ENCODE assay signal across 25 mouse cellular contexts in genomic region chr10:128441324-128442119, GRCm38 (mm10). TPM values are rescaled to one million over a fixed set of nuclear protein-coding genes. Genes with fewer than 3 reads are reported as not detected.
DNase-seq lines count a peak whose midpoint lies in the region; TF ChIP-seq lines count a peak whose summit lies in the region.
"Had no signal": no experiment of that assay in that cellular context is flagged by ENCODE, and none has a peak within 500 bp of the region (broad histone marks: within the 10 kb centered on the region; RNA-seq: fewer than 3 reads in every experiment).

No protein-coding gene starts in this region.

- peaks cover 0 to 3% of the 10 kb centered on the region in 2 experiments; a peak in 2 of 4 replicates for H3K4me1 ChIP-seq in ES-E14 (ENCODE audit: control insufficient read depth in 2 of 2, insufficient read depth in 2 of 2, low read length in 2 of 2, poor library complexity in 1 of 2)
- H3K4me1 ChIP-seq: embryonic facial prominence, embryonic 15.5 days; forebrain, embryonic 12.5 days; limb, embryonic 12.5 days had no signal

- DNase-seq in cerebellum, postnatal 25 days, result peak; percentile 40 to 66
- no peak for DNase-seq in cerebellum, adult 11-12 months
- DNase-seq in A20 (ENCODE audit: low read depth, low spot score), result peak; percentile 48
- DNase-seq in ES-E14 (ENCODE audit: low read depth, low spot score), result no peak
- DNase-seq in ZHBTc4 (ENCODE audit: low read depth, low spot score), result peak; percentile 92
- no peak for DNase-seq in left cerebral cortex, adult 11 months (ENCODE audit: low spot score)
- no peak for DNase-seq in adrenal gland, postnatal 14 days
- DNase-seq: adrenal gland, adult 8-10 months; cerebellum, postnatal 10 days; gastrocnemius, postnatal 14 days; heart, postnatal 14 days; kidney, adult 18-20 months; kidney, postnatal 4 days; layer of hippocampus, postnatal 36 days; liver, postnatal 0 days; lung, postnatal 36 days; thymus, postnatal 4 days had no signal

- no peaks in the 10 kb centered on the region for H3K9me3 ChIP-seq in ES-E14 (ENCODE audit: control insufficient read depth, insufficient read depth, low read depth, low read length)
- H3K9me3 ChIP-seq: embryonic facial prominence, embryonic 10.5 days; embryonic facial prominence, embryonic 15.5 days; forebrain, embryonic 12.5 days; limb, embryonic 12.5 days had no signal

- H3K27ac ChIP-seq in ES-E14 (ENCODE audit: insufficient read depth, low read depth, low read length, poor library complexity, severe bottlenecking), result no peak overlapping the region
- H3K27ac ChIP-seq: embryonic facial prominence, embryonic 10.5 days; forebrain, embryonic 12.5 days; kidney, postnatal 0 days; limb, embryonic 12.5 days had no signal

- H3K4me3 ChIP-seq in ES-E14 (ENCODE audit: insufficient read depth in 1 of 2, low read depth in 1 of 2, low read length in 2 of 2, poor library complexity in 1 of 2, severe bottlenecking in 1 of 2), result no peak overlapping the region
- H3K4me3 ChIP-seq: embryonic facial prominence, embryonic 10.5 days; embryonic facial prominence, embryonic 15.5 days; forebrain, embryonic 12.5 days; limb, embryonic 12.5 days had no signal

- no peak overlapping the region for H3K9ac ChIP-seq in ES-E14 (ENCODE audit: insufficient read depth, low read depth, low read length, poor library complexity, severe bottlenecking)
- H3K9ac ChIP-seq: embryonic facial prominence, embryonic 15.5 days; forebrain, embryonic 12.5 days; limb, embryonic 12.5 days; liver, postnatal 0 days had no signal

- H3K36me3 ChIP-seq in ES-E14 (ENCODE audit: control insufficient read depth, insufficient read depth, low read length, poor library complexity, severe bottlenecking), result peaks cover 32% of the 10 kb centered on the region

- in situ Hi-C loops in ES-E14 (cut with MboI; ENCODE audit: low sequenced_read_pairs in 2 of 2, unreplicated experiment in 2 of 2), result no loop called here

TF ChIP-seq in ES-E14, 5 proteins besides CTCF, POLR2A, EP300 and RAD21:
- peak; percentile 52; the same call in 1 of the 2 replicates for TF ChIP-seq MAFK (IDR thresholded peaks at IDR 0.05; ENCODE audit: insufficient read depth, low read depth, low read length)
- no peak for TF ChIP-seq ZC3H11A (IDR thresholded peaks at IDR 0.05; ENCODE audit: borderline replicate concordance, low read depth, low read length)

RNA-seq across cellular contexts. Expression of gene Smarcc2, which starts 17.5 kb away (rescaled TPM):
- total RNA-seq in ES-E14 (2012; rRNA removed), result 18.9 and 22.8 TPM in 2 replicates
- 107 and 108 TPM in 2 replicates for total RNA-seq in adrenal gland, postnatal 14 days (2021)

RNA-seq across cellular contexts. Expression of gene Rnf41, which starts 30.1 kb away (rescaled TPM):
- total RNA-seq in ES-E14 (2012; rRNA removed), result 39.6 and 41.3 TPM in 2 replicates
- total RNA-seq in adrenal gland, postnatal 14 days (2021), result 38.4 and 40.2 TPM in 2 replicates

RNA-seq across cellular contexts. Expression of gene Nabp2, which starts 30.2 kb away (rescaled TPM):
- total RNA-seq in ES-E14 (2012; rRNA removed), result 25.3 and 28.2 TPM in 2 replicates
- 59.8 and 65.2 TPM in 2 replicates for total RNA-seq in adrenal gland, postnatal 14 days (2021)

RNA-seq across cellular contexts. Expression of gene Slc39a5, which starts 40.5 kb away (rescaled TPM):
- 0.36 and 0.53 TPM in 2 replicates for total RNA-seq in ES-E14 (2012; rRNA removed)
- total RNA-seq in adrenal gland, postnatal 14 days (2021), result 0.78 TPM in 1 of 2 replicates, not detected in the other
- total RNA-seq: gastrocnemius, postnatal 14 days; granulocyte monocyte progenitor cell, adult 5-6 weeks; heart, postnatal 14 days; layer of hippocampus, postnatal 36 days; megakaryocyte, adult 5-6 weeks; MEL had no signal

RNA-seq across cellular contexts. Expression of gene Myl6, which starts 52.4 kb away (rescaled TPM):
- total RNA-seq in ES-E14 (2012; rRNA removed), result 894 and 1,090 TPM in 2 replicates
- total RNA-seq in adrenal gland, postnatal 14 days (2021), result 800 and 862 TPM in 2 replicates

Comparison
In these comparisons a context has a peak if more than half of its experiments do, and no peak if none do; other contexts are left out.
1. DNase-seq: peak in cerebellum, postnatal 25 days (2 of 2), A20 (single experiment) and ZHBTc4 (single experiment); none in cerebellum, adult 11-12 months (single experiment), ES-E14 (single experiment), left cerebral cortex, adult 11 months (single experiment) and adrenal gland, postnatal 14 days (single experiment).